Mouse (Mus musculus) cerebellum, adult 2 months (tissue): Measurements from ENCODE around the gene Haspin.

Experiments
- CTCF ChIP-seq: fragments of 200-500 bp; IDR thresholded peaks from 2 replicates; pipeline ENCODE4 v1.5.1; 2011; ENCODE audit warnings: low read depth, mild to moderate bottlenecking, control low read depth, low read length, moderate library complexity, borderline replicate concordance; ENCODE audit not compliant: insufficient read depth
- POLR2A ChIP-seq: fragments of 200-500 bp; IDR thresholded peaks from 2 replicates; pipeline ENCODE4 v1.6.1; 2011; ENCODE audit warnings: low read length, control low read depth, borderline replicate concordance; ENCODE audit not compliant: insufficient read depth

DNA sequence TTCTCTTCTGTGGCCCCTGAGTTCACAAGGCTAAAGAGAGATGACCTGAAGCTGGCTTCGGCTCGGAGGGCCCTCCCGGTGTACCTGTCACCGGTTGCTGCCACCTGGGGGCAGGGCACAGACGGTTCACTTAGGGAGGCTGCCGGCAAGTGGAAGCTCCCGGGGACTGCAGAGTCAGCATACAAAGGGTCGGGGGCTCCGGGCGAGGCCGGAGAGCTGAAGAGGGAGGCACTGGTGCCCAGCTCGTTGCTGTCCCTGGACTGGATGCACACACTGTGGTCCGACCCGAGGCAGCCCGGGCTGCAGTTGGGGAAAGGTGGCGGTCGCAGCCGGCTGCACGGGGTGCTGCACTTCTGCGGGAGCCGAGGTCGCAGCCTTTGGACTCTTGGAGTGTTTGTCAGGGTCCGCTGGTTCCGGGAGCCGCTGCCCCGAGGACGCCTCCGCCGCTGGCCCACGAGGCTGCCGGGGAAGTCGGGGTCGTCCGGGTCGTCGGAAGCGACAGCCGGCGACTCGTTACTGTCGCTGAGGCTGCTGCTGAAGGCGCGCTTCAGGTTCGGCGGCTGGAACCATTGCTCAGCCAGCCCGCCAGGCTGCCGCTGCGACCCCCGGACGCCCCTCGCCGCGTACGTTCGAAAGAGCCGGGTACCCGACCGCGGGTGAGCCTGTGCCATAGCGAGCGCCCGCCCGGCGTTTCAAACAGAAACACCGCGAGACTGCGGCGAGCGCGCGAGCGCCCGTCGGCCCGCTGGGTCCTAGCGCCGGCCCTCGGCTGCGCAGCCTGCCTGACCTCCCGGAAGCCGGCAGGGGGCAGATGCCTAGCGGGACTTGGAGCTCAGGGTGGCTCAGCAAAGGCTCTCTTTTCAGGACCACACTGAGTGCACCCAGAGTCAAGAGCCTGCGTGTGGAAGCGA lies at the start of gene Haspin:
- TF ChIP-seq POLR2A (no peak), CTCF (peak; percentile 80)
